Mouse (Mus musculus) kidney, postnatal 25 days (tissue): ENCODE measurements around the gene Icam2.
A peak's percentile ranks its signal among the peaks of the same experiment; 100 is the strongest.
"Not testable (repeated sequence)": the region's sequence is repeated elsewhere in the genome, so short reads cannot be mapped to it uniquely, and the experiment has no call there.

Experiments used
- DNase-seq, 2 experiments: peaks; one replicate each; pipeline ENCODE4 v3.0.0; 2021; ENCODE audit warnings: mixed read lengths in 2 of 2

The Icam2 gene

DNA sequence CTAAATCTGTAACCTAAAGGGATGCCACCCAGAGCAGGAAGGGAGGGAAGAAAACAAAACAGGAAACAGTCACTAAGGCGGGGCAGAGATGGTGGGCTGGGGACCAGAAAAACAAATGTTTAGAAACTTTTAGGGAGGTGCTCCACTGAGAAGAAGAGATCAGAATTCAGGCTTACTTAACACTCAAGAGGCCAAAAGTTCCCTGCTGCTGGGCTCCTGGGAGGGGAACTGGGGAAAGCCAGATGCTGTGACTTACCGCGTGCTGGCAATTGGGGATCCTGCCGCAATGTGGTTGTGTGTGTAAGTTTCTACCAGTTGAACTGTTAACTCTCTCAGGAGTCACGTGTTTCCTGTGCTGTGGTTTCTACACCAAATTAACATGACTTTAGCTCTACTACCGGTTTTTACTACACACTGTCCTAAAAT, at the start of gene Icam2:
Gene Icam2, minus strand, starts transcription at position 285 of the 426 bp plus-strand sequence.
- peak in 1 of 2 experiments; percentile 38 for DNase-seq

DNA sequence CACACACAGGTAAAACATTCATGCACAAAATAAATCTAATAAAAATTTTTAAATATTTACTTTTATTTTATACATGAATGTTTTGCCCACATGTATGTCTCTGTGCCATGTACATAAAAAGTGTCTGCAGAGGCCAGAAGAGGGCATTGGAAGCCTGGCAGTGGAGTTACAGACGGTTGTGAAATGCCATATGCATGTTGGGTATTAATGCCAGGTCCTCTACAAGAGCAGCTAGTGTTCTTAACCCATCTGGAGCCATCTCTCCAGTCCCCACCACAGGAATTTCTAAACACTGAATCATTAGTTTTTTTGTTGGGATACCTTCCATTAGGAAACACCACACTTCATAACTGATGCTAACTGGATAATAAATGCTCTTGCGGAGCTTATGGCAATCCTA, 49.7 kb upstream of the Icam2 start:
- DNase-seq, result no peak

DNA sequence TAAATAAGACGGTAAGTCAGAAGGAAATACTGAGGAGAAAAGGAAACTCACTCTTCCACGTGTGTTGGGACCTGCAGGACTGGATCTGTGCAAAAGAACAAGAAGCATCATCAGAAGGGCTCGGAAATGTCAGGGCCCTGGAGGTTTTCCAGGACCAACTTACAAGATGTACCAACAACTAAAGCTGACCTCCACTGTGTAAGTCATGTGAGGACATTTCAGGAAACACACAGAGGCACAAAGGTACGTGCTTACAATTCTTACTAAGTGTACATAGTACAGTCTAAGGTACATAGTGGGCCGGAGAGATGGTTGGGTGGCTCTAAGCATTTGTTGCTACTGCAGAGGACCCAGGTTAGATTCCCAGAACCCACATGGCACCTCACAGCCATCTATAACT, 49.2 kb upstream of the Icam2 start:
- no peak for DNase-seq

DNA sequence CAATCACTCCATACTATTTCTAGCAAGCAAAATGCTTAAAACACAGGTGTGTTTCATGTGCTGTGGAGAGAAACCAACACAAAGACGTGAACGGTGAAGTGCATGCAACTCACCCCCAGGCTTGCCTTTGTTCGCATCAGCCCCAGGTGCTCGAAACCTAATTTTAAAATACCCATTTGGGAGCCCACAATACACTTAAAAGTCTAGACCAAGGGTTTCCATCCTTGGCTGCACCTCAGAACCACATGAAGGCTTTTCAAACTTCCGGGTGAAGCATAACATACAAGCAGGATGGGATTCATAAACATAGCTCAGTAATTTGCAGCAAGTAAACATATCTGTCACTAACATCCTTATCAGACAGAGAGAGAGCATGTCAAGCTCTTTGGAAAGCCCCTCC, 42.5 kb upstream of the Icam2 start:
- DNase-seq, result no peak

DNA sequence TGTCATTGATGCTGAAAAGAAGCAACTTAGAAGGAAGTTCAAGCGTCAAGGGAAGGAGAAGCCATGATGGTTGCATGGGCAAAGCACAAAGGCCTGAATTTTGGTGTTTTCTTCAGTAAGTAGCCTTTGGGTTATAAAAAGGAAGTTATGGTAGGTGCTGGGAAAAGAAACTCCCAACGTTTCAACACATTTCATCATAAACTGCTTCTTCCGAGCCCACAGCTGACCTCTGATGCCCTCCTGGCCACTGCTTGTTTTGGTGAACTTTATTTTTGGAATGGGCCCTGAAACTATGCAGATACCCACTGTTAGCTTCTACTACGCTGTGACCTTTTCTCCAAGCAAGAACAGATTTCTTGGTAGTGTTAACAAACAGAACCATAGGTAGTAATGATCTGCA, 41.8 kb upstream of the Icam2 start:
- no peak for DNase-seq

DNA sequence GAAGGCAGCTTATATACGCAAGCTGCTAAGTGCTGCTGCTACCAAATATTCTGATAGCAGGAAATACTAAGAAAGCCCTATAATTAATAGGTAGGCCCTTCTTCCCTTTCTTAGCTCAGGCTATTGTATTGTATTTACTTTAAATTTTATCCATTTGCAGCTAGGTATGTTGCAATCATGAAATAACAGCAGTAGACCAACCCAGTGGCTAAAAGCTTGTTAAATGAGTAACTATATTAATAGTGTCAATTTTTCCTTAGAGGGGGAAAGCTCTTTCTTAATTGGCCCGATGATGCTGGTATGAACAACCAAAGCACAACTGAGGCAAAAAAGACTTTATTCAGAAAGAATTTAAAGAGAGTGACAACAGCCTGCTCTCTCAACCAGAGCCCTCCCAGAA, 40.7 kb upstream of the Icam2 start:
- DNase-seq, result no peak

DNA sequence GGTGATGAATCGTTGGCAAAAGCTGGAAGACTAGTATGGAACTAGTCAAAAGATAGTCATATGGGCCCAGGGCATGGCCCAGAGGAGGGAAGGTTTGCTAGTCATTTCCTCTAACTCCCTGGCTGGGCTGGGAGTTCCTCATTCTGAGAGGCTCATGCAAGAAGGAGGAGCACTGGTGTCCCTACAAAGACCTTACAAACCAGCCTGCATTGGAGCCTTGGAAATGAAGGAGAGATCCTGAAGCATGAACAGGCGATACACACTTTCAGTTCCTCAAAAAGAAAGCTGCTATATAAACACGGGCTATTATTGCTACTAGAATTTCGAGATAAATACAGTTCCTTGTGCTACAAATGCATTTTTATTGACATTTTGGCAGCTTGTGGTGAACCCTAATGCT, 40.2 kb upstream of the Icam2 start:
- no peak for DNase-seq

DNA sequence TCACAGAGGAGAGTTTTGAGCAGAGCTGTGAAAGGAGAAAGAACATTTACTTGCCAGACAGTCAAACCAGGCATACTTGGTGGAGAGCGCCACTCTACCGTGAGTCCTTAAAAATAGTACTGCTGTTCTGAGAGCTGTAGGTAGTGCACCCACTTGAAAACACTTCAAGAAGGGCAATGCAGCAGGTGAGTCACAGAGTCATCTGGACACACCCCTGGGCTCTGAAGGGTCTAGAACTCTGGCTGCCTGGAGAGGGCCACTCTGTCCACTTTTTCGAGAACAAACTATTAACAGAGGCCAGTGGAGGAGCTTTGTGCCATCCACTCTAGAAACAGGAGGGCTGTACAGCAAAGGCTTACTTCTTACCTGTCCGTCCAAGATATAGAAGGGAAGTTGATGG, 38.6 kb upstream of the Icam2 start:
- no peak for DNase-seq

DNA sequence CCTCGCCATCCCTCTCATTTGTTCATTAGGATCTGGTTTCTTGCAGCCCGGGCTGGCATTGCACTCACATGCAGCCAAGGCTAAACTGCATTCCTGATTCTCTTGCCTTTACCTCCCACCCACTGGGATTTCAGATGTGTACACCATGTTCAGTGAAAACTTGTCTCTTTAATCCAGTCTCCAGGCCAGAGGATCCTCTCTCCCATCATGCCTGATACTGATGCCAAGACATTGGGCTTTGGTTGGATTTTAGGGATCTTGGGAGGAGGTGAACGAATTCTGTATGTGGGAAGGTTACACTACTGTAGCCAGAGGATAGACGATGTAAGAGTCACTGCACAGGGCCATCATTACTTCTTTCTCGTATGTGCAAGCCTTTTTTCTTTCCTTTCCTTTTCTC, 37.3 kb upstream of the Icam2 start:
- DNase-seq, result no peak

DNA sequence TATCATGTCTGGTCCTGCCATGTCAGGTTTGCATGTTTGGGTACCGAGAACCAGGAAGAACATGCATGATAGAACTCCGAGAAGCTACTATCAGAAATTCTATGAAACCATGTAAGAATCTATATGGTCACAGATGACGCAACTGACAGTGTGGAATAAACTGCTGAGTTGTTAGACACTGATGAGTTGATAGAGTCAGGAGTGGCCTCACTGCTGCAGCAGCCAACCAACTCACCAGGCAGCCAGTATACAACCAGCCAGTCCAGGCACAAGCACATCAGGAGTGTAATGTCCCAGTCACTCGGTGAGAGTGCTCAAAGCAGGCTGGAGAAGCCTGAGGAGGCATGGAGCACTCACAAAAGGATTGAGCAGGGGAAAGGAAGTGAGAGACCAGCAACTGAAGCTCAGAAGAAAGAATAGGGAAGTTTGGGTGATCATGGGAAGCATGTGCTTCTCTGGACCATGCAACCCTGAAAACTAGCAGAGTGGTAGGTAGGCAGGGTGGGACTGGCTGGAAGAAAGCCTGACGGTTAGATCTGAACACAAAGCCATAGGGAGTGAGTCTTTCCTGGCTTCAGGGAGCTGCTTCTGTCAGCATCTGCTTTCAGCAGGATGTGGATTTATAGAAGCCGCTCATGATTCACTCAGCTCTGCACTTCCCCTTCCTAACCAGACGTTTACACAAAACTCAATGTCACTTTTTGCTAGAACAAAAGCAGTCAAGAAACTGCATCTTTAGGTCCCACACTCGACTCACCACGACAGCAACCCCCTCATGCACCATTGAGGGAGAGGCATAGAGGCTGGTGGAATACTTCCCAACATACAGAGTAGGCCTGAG, 31.6 kb upstream of the Icam2 start:
- no peak for DNase-seq

DNA sequence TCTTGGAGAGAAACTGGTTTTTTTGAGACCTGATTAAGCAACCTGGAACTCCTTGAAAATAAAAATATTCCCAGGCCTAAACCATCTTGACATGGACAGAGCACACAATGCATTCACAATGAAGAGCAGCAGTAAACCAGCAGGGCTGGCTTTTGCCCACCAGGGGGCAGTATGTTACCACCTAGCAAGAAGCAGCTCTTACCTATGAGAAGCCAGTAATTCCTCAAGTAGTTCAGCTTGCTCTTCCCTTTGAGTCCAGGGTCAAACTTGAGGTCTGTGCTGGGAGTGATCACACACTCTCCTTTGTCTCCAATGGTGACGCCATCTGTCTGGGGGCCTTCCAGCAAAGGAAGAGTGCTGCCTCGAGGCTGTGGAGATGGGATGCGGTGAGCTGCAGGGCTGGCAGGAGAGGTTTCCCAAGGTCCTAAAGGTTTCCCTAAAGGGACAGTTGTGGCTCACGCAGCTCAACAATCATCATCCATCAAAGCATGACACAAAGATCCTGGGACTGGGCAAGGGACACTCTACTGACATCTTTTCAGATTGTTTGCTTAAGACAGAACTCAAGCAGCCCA, 30.8 kb upstream of the Icam2 start:
- peak; percentile 86 to 90 for DNase-seq

DNA sequence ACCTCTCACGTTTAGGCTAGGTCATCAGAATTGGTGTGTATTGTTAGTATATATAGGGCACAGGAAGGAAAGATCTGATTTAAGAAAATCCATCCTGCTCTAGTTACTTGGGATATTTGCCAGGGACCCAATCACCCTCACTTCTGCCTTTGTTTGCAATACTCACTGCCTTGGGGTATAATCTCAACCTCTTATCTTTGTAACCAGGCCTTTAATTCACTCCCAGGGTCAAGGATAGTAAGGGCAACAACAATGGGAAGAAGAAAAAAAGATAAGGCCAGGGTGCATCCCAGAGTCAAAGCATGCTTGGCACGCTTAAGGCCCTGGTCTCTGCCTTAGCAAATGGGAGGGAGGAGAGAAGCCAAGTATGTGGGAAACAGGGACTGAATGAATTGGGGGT, 30.0 kb upstream of the Icam2 start:
- DNase-seq, result no peak

DNA sequence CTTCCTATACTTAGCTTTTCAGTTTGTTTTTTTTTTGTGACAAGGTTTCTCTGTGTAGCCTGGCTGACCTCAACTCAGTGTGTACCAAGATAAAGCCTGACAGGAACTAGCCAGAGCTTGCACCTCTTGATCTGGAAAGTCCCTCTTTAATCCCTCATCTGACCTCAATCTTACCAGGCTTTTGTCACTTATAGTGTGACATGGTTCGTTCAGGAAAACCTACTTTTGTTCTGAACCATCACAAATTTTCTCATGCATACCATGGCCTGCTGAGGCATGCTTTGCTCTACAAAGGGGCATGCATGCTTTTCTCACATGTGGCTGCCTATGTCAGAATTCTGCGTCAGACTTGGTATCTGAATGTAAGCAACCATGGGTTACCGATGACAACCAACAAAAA, 28.5 kb upstream of the Icam2 start:
- DNase-seq, result no peak

DNA sequence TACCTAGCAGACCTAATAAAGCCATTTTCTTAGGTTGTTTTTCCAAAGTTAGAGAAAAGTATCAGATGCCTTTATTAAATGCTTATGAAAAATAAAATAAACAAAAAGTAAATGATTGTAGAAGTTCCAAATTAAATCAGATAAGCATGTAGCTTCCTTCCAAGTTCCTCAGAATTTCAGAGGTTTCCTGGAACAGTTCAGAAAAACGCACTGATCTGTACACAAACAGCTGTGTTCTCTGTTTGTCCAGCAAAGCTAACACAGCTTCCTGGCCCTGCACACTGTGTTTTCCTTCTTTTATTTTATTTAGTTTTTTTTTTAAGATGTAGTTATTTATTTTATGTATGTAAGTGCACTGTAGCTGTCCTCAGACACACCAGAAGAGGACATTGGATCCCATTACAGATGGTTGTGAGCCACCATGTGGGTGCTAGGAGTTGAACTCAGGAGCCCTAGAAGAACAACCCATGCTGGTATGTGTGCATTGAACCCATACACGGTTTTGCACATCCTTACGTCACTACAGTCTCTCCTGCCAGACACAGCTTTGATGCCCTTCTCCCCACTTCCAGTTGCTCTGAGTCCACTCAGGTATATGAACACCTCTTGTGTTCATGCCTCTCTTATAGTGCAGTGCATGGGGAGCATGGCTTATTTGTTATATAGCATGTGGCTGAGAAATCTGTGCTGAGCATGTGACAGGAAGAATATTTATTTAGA, 24.9 kb upstream of the Icam2 start:
- DNase-seq, result no peak

DNA sequence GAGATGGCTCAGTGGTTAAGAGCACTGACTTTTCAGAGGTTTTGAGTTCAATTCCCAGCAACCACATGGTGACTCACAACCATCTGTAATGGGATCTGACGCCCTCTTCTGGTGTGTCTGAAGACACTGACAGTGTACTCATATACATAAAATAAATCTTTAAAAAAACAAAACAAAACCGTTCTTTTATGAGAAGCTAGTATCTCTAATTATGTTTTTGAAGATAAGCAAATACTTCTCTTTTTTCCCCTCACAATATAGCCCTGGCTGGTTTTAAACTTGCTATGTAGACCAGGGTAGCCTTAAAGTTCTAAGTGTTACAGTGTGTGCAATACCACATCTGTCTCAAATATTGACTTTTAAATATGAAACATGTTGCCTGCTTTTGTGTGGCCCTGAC, 23.3 kb upstream of the Icam2 start:
- no peak for DNase-seq

DNA sequence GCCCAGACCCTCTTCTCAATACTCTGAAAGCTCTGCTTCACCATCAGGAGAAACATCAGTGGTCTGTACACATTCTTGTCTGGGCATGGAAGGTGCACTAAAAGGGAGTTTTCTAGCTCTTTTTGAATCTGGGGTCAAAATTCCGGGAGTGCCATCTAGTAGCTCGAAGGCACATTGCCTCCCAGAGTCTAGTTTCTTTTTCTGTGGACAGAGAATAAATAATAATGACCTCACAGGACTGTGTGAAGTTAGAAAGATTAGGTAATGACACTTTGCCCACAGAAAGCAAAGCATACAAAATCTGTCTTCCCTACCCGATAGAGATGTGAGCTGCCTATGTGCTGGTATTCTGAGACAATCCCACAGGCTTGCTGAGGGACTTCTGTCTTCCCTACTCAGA, 22.6 kb upstream of the Icam2 start:
- DNase-seq, result no peak

DNA sequence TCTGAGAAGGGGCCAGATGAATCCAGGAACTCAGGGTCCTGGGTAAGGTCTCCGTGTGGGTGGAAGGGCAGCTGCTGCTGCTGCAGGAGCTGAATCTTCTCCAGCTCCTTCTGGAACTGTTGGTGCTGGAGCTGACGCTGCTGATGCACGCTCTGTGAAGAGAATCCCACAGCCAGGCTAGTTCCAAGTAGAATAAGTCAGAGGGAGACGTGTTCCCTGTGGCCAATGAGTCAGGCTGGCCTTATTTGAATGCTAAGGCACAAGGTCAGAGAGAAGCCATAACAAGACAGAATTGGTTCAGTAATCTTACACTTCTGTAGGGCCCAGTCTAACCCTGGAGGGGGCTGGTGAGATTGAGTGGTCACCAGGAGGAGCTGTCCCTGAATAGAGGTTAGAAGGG, 22.1 kb upstream of the Icam2 start:
- DNase-seq, result no peak

DNA sequence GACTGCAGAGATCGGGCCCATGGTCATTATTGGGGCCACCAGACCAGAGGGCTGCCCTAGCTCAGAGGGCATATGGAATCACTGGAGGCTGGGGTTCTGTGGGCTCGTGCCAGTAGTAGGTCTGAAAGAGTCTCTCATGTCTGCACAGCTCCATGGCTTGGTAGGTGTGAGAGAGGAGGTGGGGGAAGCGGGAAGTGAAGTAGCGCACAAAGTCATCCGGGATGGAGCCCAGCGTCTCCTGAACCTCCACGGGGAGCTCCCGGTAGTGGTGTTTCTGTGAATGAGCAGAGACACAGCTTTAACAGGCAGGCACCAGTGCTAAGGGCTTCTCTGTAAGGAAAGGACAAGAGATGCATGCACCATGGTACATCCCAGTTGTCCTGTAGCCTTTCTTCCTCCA, 10.6 kb upstream of the Icam2 start:
- no peak for DNase-seq

DNA sequence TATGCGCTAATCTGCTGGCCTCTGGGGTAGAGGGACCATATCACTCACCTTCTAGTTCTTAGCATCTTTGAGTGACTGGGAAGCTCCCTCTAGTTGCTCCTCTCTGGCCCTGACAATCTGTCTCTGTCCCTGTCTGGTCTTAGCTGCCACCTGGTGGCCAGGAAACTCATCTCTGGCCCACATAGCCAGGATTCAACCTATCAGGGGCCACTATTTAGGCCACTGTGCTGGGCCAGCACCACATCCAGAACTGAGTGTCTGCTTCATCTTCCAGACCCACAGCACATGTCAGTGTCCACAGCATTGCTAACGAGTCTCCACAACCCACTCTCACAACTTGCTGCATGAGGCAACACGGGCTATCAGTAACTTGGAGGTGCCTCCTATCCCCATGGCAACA, 9.8 kb upstream of the Icam2 start:
- DNase-seq, result no peak

DNA sequence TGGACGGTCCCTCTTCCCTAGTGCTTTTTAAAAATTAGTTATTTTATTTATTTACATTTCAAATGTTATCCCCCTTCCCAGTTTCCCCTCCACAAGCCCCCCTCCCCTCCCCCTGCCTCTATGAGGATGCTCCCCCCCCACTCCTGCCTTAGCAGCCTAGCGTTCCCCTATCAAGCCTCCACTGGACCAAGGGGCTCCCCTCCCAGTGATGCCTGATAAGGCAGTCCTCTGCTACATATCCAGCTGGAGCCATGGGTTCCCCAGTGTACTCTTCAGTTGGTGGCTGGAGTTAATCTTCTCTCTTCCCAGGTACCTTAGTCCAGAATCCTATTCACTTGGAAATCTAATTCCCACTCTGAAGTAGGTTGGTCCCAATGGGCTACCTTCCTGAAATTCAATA, 6.2 kb upstream of the Icam2 start:
- DNase-seq, result not testable (repeated sequence)

DNA sequence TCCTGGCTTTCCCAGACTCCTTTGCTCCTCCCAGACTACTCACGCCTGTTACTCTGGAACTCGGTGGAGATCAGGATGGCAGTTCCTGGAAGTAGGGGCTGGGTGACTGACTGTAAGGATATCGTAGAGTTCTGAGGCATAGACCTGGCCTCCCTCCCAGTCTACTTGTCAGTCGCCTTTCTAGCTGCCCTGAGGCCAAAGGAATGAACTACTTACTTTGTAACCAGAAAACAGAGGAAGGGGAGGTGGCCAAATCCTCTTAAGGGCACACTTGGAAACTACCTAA, 5.4 kb upstream of the Icam2 start:
- no peak for DNase-seq

DNA sequence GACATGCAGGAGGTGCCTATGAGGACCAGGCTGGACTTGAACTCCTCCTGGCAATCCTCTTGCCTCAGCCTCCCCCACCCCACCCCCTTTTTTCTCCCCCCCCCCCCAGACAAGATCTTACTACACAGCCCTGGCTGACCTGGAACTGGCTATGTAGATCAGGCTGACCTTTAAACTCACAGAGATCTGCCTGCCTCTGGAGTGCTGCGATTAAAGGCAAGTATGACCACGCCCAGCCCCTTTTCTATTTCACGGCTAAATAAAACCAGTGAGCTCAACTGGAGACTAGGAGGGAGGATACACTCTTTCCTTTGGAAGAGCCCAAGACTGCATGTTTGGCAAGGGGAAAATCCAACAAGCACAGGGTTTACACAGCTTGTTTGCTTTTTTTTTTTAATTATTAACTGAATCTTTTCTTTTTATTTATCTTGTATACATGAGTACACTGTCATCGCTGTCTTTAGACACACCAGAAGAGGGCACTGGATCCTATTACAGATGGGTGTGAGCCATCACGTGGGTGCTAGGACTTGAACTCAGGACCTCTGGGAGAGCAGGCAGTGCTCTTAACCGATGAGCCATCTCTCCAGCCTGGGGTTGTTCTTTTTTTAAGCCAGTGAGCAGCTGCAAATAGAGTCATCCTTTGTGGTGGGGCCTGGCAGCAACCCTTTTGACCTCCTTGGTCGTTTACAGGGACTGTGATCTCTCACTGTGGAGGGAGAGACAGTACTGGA, 4.9 kb upstream of the Icam2 start:
- DNase-seq, result no peak

DNA sequence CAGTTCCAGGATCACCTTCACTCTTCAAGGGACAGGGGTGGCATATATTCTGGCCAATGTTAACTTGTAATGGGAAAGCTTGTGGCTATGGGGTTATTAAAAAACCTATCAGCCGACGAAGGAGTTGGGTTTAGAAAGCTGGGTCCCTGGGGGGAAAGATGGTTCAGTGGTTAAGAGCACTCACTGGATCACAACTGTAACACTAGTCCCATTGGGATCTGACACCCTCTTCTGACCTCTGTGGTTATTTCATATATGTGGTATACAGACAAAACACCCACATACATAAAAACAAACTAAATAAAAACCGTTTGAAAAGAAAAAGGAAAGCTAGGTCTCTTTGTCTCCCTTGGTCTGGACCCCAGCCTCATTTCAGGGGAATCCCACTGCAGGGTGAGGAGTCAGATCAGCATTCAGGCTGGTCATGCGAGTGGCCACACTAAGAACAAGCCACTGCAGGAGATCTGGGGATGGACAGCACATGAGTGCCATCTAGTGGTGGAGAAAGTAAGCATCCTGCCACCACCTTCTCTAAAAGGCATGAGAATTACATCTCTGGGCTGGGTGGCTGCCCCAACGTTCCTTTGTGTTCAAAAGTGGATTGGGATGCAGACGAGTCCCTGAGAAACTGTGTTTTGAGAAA, 3.8 kb upstream of the Icam2 start:
- peak; percentile 68 to 81 for DNase-seq
